Mouse (Mus musculus) splenic B cell, adult 2 months (primary cell): ENCODE data around the gene Paip2b.
"Not testable (repeated sequence)": the region's sequence is repeated elsewhere in the genome, so short reads cannot be mapped to it uniquely, and the experiment has no call there.

Experiments
- DNase-seq: peaks from one replicate; pipeline ENCODE4 v3.0.0-alpha.2; 2011; ENCODE audit warnings: low read depth, low spot score
- H3K27me3 ChIP-seq: 2 replicates; pipeline ENCODE4 v1.6.1; 2012; ENCODE audit warnings: mild to moderate bottlenecking, low read length, moderate library complexity, mixed read lengths; ENCODE audit not compliant: control insufficient read depth, poor library complexity, insufficient read depth, severe bottlenecking
- H3K36me3 ChIP-seq: 2 replicates; pipeline ENCODE4 v1.6.1; 2012; ENCODE audit warnings: mild to moderate bottlenecking, low read length, moderate library complexity, mixed read lengths; ENCODE audit not compliant: control insufficient read depth, poor library complexity, insufficient read depth, severe bottlenecking

Paip2b gene

GRCm38 (mm10) chr6:83830941-83831605 is 468 bp downstream of the Paip2b start:
- no peaks in the 10 kb centered on the region for H3K27me3 ChIP-seq
- H3K36me3 ChIP-seq = no peaks in the 10 kb centered on the region
- DNase-seq = peak; percentile 79

GRCm38 (mm10) chr6:83821856-83822255 is 9.7 kb downstream of the Paip2b start:
- H3K27me3 ChIP-seq = no peaks in the 10 kb centered on the region
- no peak for DNase-seq
- H3K36me3 ChIP-seq = 0 out of 2 replicates have a peak, but pooled peaks cover 2% of the 10 kb centered on the region

GRCm38 (mm10) chr6:83820727-83821515 is 10.6 kb downstream of the Paip2b start:
- Histone ChIP-seq H3K27me3 (no peaks in the 10 kb centered on the region), H3K36me3 (0 out of 2 replicates have a peak, but pooled peaks cover 2% of the 10 kb centered on the region)
- DNase-seq = no peak

GRCm38 (mm10) chr6:83818996-83819395 is 12.5 kb downstream of the Paip2b start:
- H3K27me3 ChIP-seq = no peaks in the 10 kb centered on the region
- DNase-seq = no peak
- no peaks in the 10 kb centered on the region for H3K36me3 ChIP-seq

- Histone ChIP-seq H3K36me3 (peaks cover 2% of the 10 kb centered on the region; the same call in 1 of the 2 replicates), H3K27me3 (no peaks in the 10 kb centered on the region)
- peak; percentile 16 for DNase-seq
These were observed 15.7 kb downstream of the Paip2b start for GRCm38 (mm10) chr6:83815801-83816200.

GRCm38 (mm10) chr6:83802846-83803245 is 28.7 kb downstream of the Paip2b start:
- no peak for DNase-seq
- H3K27me3 ChIP-seq = no peaks in the 10 kb centered on the region
- peaks cover 6% of the 10 kb centered on the region for H3K36me3 ChIP-seq

- Histone ChIP-seq H3K27me3 (no peaks in the 10 kb centered on the region), H3K36me3 (peaks cover 2% of the 10 kb centered on the region; the same call in 1 of the 2 replicates)
- DNase-seq = no peak
These were observed 29.5 kb downstream of the Paip2b start for GRCm38 (mm10) chr6:83802033-83802432.

- DNase-seq = no peak
- Histone ChIP-seq H3K36me3 (0 out of 2 replicates have a peak, but pooled peaks cover 2% of the 10 kb centered on the region), H3K27me3 (no peaks in the 10 kb centered on the region)
These were observed 34.9 kb downstream of the Paip2b start for GRCm38 (mm10) chr6:83796686-83797085.

GRCm38 (mm10) chr6:83795492-83795900 is 36.0 kb downstream of the Paip2b start:
- peak; percentile 53 for DNase-seq
- H3K36me3 ChIP-seq = no peaks in the 10 kb centered on the region
- no peaks in the 10 kb centered on the region for H3K27me3 ChIP-seq

- H3K27me3 ChIP-seq = no peaks in the 10 kb centered on the region
- H3K36me3 ChIP-seq = no peaks in the 10 kb centered on the region
- peak; percentile 97 for DNase-seq
These were observed 36.7 kb downstream of the Paip2b start, which contains the start of gene Nagk for GRCm38 (mm10) chr6:83794760-83795296. Gene Nagk, plus strand, starts transcription at chr6:83794982.

- DNase-seq = peak; percentile 31
- Histone ChIP-seq H3K27me3 (no peaks in the 10 kb centered on the region), H3K36me3 (no peaks in the 10 kb centered on the region)
These were observed 40.2 kb downstream of the Paip2b start for GRCm38 (mm10) chr6:83791251-83791890.

- not testable (repeated sequence) for H3K27me3 ChIP-seq, H3K36me3 ChIP-seq
- peak; percentile 12 for DNase-seq
These were observed 41.0 kb downstream of the Paip2b start for GRCm38 (mm10) chr6:83790533-83790932.

- Histone ChIP-seq H3K27me3 (no peaks in the 10 kb centered on the region), H3K36me3 (no peaks in the 10 kb centered on the region)
- DNase-seq = no peak
These were observed 43.0 kb downstream of the Paip2b start for GRCm38 (mm10) chr6:83788554-83788953.

- H3K27me3 ChIP-seq = no peaks in the 10 kb centered on the region
- no peaks in the 10 kb centered on the region for H3K36me3 ChIP-seq
- no peak for DNase-seq
These were observed 45.1 kb downstream of the Paip2b start for GRCm38 (mm10) chr6:83786426-83786825.
